Mouse (Mus musculus): Measurements from ENCODE around the gene Aco2. TPM values are rescaled to one million over a fixed set of nuclear protein-coding genes. Genes with fewer than 3 reads are reported as not detected.
A peak's percentile ranks its signal among the peaks of the same experiment; 100 is the strongest.
"Not testable (repeated sequence)": the region's sequence is repeated elsewhere in the genome, so short reads cannot be mapped to it uniquely, and the experiment has no call there.

Aco2 gene
- total RNA-seq, 2 experiments from 2014 or later: 396 to 417 TPM

DNA sequence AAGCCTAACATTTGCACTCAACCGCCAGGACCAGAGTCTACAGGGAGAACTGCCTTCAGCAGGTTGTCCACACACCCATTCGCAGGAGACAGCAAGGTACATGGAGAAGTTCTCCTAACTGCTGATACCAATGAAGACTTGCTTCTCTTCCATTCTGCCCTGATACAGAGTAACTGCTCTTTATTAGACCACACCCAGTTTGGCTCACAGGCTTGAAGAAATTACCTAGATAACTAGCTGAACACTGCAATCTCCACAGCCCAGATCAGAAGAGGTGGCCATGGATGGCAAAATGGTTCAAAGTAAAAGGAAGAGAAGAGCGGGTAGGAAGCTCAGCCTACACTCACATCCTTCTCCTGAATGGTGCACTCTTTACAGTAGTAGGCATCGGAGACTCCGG is 2.1 kb upstream of the Aco2 start:
- no peak for DNase-seq (ENCODE audit: low spot score in 2 of 2)

GRCm38 (mm10) chr15:81871604-81872261 is 376 bp upstream of the Aco2 start, which contains the start of gene Phf5a:
Gene Phf5a, minus strand, starts transcription at chr15:81871911.
- peak; percentile 79 to 83 for DNase-seq (ENCODE audit: low spot score in 2 of 2)

- DNase-seq (ENCODE audit: low spot score in 2 of 2): peak; percentile 61 to 70
Measured at GRCm38 (mm10) chr15:81879531-81880401, 7.7 kb downstream of the Aco2 start.

GRCm38 (mm10) chr15:81882348-81882747 is 10.2 kb downstream of the Aco2 start:
- DNase-seq (ENCODE audit: low spot score in 2 of 2): no peak

DNA sequence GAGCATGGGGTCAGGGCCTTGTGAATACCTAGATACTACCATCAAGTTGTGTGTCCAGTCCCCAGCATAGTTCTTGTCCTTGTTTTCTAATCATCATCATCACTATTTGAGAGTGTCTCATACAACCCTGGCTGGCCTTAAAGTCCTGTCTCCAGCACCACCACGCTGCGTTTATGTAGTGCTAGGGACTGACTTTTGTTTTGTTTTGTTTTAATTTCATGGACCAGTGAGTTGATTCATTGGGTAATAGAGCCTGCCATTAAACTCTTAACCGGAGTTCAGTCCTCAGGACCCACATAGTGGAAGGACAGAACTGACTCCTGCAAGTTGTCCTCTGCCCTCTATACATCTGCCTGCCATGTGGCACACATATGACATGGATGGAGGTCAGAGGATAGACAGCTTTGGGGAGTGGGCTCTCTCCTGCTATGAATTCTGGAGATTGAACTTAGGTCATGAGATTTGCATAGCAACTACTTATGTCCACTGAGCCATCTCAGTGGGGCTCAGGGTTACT is 13.4 kb downstream of the Aco2 start:
- no peak for DNase-seq (ENCODE audit: low spot score in 2 of 2)

GRCm38 (mm10) chr15:81886795-81887550 is 14.9 kb downstream of the Aco2 start:
- no peak for DNase-seq (ENCODE audit: low spot score in 2 of 2)

GRCm38 (mm10) chr15:81889175-81889574 is 17.1 kb downstream of the Aco2 start:
- DNase-seq (ENCODE audit: low spot score in 2 of 2): no peak

GRCm38 (mm10) chr15:81891140-81891802 is 19.2 kb downstream of the Aco2 start:
- DNase-seq (ENCODE audit: low spot score in 2 of 2): no peak

- DNase-seq (ENCODE audit: low spot score in 2 of 2): no peak
Measured at GRCm38 (mm10) chr15:81891822-81892580, 19.9 kb downstream of the Aco2 start.

- DNase-seq (ENCODE audit: low spot score in 2 of 2): no peak
Measured at GRCm38 (mm10) chr15:81894002-81894401, 21.9 kb downstream of the Aco2 start.

GRCm38 (mm10) chr15:81896407-81896806 is 24.3 kb downstream of the Aco2 start:
- DNase-seq (ENCODE audit: low spot score in 2 of 2): peak in 1 of 2 experiments; percentile 52

- DNase-seq (ENCODE audit: low spot score in 2 of 2): no peak
Measured at GRCm38 (mm10) chr15:81897607-81898285, 25.6 kb downstream of the Aco2 start.

DNA sequence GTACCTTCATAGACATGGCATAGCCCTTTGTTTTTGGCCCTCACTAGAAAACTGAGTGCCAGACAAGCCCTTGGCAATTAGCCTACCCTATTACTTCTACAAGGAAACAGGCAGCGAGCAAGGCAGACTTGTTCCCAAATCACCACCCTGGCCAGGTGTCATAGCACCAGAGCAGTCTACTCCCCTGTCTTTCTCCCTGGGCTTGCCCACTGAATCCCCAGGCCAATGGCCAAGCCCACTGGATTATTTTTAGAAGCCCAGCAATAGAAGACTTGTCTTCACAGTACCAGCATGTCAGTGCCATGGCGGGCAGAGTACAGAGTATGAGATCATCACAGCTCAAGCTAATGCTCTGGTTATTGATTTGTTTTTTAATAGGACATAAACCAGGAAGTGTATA is 26.6 kb downstream of the Aco2 start:
- DNase-seq (ENCODE audit: low spot score in 2 of 2): no peak

GRCm38 (mm10) chr15:81904939-81905338 is 32.8 kb downstream of the Aco2 start:
- peak; percentile 83 to 84 for DNase-seq (ENCODE audit: low spot score in 2 of 2)

GRCm38 (mm10) chr15:81907953-81908352 is 35.8 kb downstream of the Aco2 start:
- DNase-seq (ENCODE audit: low spot score in 2 of 2): no peak

- not testable (repeated sequence) for DNase-seq (ENCODE audit: low spot score in 2 of 2)
Measured at GRCm38 (mm10) chr15:81908767-81909166, 36.7 kb downstream of the Aco2 start.

DNA sequence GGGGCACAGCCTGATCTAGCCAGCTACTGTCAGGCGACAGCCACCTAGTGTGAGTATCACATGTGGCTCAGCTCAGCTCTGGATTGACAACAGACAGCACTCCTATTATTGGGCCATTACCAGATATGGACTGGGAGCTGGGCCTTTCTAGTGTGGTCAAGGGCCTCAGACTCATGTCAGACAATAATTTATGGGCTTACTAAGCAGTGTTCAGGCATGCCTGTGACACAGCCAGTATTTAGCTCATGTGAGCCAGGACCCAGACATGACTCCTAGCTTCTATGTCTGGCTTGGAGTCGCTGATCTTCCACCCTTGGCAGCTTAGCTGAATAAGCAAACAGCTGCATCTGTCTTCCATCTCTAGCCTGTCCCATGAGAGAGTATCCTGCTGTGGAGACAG is 40.4 kb downstream of the Aco2 start:
- DNase-seq (ENCODE audit: low spot score in 2 of 2): no peak

DNA sequence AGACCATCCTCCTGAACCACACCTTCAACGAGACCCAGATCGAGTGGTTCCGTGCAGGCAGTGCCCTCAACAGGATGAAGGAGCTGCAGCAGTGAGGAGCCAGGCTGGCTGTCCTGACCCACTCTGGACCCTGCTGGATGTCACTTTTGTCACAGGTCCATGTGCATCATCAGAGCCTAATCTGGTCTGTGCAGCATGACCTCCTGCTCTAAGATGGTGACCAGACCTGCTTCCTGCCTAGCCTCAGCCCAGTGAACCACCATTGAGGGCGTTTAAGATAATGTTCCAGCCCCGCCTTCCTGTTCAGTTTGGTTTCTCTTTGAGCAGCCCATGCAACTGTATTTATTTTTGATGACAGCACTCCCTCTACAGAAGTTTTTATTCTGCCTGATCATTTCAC is 42.6 kb downstream of the Aco2 start:
- DNase-seq (ENCODE audit: low spot score in 2 of 2): no peak

DNA sequence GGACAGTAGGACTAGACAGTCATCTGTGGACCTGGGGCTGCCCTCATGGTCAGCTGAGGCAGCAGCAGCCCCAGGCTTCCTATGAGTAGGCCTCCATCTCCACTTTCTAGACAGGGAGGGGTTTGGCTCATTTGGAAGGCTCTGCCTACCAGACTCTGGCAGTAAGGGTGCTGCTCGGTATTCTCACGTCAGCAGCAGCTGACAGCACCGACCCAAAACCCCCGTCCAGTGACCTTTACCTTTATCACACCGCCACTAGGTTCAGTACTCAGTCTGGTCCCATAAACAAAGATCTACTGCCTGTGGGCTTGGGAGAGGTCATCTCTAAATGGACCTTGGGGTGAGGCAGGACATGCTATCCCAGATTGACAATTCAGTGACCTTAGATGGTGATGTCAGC is 43.6 kb downstream of the Aco2 start:
- no peak for DNase-seq (ENCODE audit: low spot score in 2 of 2)

DNA sequence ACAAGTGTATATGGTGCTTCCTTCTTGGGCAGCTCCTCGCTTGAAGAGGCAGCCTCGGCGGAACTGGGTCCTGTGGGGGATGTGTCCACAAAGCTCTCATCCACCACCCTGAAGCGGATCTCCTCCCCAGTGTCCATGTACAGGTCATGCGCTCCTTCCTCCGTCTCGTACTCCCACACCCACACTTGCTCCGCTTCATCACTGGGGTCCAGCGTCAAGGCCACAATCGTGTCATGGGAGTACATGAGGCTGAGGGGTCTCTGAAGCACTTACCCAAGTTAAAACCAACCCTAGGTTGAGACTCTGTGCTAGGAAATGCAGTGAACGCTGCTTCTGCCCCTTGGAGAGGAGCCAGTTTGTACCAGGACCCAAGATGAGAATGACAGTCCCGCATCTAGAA is 45.1 kb downstream of the Aco2 start:
- DNase-seq (ENCODE audit: low spot score in 2 of 2): no peak

All from layer of hippocampus, postnatal 10 days (tissue).